Mouse (Mus musculus) layer of hippocampus, adult 18-20 months (tissue): ENCODE results near the gene Gpn3. TPM values are rescaled to one million over a fixed set of nuclear protein-coding genes. Genes with fewer than 3 reads are reported as not detected.

Experiments
- DNase-seq, 2 experiments: peaks; one replicate each; pipeline ENCODE4 v3.0.0; 2022; ENCODE audit warnings: low spot score in 2 of 2
- total RNA-seq, 2 experiments: library from RNA; stranded (reverse); gene quantifications; 2 replicates each; pipeline ENCODE4 v1.2.3; 2021

Gene Gpn3
- total RNA-seq, 2 experiments from 2014 or later, result 26.1 to 30.9 TPM

DNA sequence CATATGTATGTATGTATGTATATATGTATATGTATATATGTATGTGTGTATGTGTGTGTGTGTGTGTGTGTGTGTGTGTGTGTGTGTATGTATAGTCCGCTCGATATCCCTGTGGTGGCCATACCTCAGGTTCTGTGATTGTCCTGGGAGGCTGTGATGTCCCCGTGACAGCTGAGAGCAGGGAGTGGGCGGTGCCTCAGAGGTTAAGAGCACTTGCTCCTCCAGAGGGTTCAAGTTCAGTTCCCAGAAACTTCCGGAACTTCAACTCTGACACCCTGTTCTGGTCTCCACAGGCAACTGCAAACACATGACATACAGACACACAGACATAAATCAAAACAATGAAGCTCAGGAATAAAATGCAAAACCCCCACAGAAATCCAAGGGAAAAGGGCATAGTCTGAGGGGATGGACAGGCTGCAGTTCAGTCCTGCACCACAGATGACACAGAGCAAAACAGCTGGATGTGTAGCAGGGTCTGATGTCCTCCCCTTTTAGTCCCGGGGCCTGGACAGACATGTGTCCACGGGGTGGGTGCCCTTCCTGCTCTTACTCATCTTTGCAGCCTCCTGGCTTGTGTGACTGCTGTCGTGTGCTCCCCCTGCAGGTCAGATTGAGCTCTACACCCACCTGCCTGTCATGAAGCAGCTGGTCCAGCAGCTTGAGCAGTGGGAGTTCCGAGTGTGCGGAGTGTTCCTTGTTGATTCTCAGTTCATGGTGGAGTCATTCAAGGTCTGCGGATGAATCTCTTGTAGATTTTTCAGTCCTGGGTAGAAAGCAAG is 7.9 kb downstream of the Gpn3 start:
- peak; percentile 83 to 93 for DNase-seq

DNA sequence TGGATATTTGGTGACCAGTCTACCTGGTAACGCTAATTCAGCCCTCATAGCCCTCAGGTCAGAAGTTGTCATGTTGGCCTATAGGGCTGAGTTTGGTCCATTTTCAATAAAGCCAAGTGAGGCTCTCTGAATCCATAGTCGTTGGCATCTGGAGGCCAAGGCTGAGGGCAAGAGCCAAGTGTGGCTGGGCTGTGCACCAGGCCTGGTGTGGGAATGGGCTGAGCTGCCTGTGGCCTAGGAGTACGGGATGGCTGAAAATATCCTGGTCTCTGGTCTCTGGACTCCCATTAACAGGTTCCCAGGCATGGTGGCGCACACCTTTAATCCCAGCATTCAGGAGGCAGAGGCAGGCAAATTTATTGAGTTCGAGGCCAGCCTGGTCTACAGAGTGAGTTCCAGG is 18.3 kb downstream of the Gpn3 start:
- no peak for DNase-seq

DNA sequence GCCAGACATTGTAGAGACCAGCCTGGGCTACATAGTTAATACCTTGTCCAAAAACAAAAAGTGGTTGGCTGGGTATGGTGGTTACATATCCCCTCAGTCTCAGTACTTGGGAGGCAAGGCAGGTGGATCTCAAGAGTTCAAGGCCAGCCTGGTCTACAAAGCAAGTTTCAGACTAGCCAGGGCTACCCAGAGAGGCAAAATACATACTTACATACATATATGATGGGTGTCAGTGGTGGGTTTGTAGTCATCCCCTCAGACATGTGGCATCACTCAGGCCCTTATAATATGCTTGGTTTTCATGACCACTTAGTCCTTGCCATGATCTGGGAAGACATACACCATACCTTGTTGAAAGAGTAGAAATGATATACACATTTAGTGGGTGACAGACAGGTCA is 19.0 kb downstream of the Gpn3 start:
- DNase-seq, result no peak

DNA sequence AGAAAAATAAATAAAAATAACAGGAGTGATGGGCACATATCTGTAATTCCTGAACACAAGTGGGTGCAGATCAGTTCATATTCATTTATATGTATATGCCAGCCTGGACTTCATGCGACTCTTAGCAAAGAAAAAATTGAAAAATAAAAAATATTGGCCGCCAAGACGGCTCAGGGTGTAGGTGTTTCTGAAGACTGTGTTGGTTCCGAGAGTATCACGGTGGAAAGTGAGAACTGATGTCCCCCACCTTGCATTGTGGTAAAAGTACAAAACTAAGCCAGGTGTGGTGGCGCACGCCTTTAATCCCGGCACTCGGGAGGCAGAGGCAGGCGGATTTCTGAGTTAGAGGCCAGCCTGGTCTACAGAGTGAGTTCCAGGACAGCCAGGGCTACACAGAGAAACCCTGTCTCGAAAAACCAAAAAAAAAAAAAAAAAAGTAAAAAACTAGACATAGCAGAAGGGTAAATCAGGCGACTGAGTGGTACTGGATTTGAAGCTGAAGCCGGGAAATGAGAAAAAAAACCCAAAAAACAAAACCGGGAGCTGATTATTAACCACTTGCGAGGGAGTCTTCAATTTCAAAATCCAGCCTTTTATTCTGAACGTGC is 19.6 kb downstream of the Gpn3 start:
- DNase-seq, result no peak

DNA sequence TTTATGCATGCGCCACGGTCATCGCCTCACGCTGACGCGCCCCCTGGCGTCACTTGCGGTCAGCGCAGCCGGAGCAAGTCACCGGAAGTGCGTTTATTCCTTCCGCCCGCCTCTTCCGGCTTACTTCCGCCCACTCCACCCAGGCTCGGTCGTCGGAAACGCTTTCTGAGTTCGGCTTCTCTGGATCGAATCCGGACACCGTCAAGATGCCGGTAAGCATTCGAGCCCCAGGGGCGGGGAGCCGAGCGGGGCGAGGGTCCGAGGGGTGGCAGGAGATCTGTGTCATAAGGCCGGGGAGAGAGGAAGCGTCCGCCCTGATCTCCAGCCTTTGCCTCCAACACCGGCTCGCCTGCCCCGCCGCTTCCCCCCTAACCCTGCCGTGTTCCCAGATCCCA is 20.1 kb downstream of the Gpn3 start, which contains the start of gene Arpc3:
TSS of gene Arpc3 (plus strand) at position 93 of the 395 bp plus-strand sequence.
- DNase-seq, result peak; percentile 89 to 95

DNA sequence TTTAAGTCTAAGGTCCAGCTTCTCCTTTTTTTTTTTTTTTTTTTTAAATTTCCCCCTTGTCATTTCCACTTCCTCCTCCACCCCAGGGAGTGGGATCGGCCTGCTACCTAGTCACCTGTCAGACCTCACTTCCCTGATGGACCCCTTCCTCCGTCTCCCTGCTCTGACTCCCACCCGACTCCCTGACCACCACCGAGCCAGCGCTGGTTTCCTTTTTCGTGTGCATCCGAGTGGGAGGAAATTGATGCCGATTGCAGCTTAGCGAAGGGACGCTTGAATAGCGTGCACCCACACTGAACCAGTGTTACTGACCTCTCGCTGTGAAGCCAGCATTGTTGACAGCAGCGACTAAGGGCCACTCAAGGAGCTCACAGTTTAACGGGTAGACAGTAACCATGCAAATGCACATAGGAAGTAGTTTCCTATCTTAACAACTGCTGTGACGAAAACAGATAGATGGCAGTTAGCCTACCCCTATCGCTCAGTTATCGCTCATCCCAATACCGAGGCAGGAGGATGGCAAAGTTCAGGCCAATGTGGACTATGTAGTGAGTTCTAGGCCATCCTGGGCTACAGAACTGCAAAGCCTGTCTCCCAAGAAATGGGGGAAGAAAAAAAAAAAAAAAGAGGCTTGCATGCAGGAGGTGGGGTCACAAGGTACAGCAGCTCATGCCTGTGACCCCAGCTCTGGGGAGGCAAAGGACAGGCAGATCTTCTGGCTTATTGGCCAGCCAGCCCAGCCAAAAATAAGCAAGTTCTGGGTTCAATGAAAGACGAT is 20.7 kb downstream of the Gpn3 start:
- DNase-seq, result peak in 1 of 2 experiments; percentile 39

DNA sequence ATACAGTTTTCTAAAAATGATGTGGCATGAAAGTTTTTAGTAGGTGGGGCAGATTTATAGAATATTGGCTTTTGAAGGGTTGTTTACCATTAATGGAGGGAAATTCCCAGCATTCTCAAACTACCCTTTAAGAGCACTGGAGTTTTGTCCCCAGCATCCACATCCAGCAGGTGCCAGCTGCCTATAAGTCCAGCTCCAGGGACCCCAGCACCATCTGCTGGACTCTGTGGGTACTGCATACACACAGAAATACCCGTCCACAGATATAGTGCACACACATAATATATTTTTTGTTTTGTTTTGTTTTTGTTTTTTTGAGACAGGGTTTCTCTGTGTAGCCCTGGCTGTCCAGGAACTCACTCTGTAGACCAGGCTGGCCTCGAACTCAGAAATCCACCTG is 22.2 kb downstream of the Gpn3 start:
- peak; percentile 50 to 75 for DNase-seq

DNA sequence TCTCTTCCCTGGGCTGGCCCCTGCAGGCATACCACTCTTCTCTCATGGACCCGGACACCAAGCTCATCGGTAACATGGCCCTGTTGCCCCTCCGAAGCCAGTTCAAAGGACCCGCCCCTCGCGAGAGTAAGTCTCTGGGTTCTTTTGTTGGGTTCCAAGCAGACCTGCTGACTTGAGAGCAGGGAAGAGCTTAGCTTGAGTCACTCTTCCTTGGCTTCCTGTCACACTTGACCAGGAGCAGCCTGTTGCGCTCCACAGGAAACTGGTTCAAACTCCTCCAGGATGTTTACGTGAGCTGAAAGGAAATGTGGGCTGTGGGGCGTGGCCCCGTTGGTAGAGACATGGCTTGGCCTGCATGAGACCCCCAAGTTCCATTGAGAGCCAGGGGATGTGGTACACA is 25.1 kb downstream of the Gpn3 start:
- no peak for DNase-seq

DNA sequence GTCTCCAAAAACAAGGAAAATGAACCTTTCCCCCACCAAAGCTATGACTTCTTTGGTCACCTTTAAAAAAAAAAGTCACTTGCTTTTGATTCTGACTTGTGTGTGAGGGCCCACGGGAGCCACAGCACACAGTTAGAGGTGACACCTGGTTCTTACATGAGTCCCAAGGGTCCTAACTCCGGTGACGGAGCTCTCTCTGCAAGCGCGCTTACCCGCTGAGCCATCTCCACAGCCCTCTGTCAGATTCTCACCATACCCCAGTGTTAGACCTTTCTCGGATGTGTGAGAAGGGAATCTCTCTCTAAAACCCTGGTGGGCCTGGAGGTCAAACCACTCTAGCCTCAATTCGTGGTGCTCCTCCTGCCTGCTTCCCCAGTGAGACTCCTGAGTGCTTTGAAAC is 25.8 kb downstream of the Gpn3 start:
- no peak for DNase-seq

DNA sequence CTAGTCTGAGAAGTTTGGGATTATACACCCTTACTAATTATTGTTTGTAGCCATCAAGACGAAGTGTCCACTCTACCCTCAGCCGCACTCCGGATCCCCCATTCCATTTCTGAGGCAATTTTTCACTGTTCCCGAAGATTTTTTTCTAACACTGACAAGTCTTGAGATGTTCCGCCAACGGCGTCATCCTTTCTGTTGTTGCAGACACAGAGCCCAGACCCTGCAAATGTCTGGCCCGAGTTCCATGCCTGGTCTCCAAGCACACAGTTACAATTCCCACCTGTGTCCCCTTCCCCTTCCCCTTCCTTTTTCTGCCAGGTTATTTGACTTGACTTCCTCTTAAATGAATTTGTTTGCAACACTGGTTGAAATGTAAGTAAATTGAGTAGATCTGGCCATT is 28.2 kb downstream of the Gpn3 start:
- DNase-seq, result no peak

DNA sequence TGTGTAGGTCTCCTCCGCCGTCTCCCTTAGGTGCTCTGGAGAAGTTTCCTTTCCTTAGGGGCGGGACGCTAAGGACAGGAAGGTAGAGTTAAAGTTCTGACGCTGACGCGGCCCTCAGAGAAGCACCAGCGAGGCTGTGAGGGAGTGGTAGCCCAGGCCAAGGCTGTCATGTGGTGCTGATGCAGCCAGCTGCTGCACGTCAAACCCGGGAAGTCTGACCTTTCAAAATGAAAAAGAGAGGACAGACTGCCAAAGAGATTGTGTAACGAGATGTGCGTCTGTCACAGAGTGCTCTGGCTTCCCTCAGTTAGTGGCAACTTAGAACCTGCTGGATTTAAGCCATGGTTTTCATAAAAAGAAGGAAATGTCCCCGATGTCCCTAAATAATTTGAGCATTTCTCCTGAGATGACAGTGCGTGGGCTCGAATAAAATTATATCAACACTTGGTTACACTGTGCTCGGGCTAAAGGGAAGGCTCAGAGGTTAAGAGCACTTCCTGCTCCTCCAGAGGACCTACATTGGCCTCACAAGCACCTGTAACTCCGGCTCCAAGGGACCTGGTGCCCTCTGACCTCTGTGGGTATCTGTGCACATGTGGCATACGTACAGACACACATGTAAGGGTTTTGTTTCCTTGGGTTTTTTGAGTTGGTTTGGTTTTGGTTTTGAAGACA is 29.1 kb downstream of the Gpn3 start:
- DNase-seq, result peak; percentile 54 to 78

DNA sequence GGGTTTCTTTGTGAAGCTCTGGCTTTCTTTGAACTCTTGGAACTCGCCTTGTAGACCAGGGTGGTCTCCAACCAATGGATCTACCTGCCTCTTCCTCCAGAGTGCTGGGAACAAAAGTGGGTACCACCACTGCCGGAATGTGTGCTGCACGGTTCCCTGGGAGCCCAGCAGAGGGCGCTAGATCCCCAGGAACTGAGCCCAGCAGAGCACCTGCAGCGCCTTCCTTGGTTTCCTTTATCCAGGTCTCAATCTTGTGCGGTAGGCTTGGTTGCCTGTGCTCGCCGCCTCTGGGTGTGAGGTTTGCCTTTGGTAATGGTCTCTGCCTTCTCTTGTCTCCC is 29.6 kb downstream of the Gpn3 start:
- peak; percentile 56 to 79 for DNase-seq

DNA sequence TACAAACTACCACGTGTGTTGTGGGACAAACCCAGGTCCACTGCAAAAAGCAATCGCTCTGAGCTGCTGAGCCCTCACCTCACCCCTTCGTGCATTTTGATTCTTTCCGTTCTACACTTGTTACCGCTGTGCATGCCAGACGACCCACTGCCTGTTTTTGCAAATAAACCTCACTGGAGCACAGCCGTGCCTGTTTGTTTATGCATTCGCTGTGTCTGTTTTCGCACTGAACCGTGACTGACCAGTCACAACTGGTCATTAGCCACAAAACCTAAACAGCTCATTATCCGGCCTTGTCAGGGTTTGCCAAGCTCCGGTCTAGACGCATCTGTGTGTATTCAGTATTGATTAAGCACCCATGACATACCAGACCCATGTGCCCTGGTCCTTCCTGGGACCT is 30.5 kb downstream of the Gpn3 start:
- no peak for DNase-seq

DNA sequence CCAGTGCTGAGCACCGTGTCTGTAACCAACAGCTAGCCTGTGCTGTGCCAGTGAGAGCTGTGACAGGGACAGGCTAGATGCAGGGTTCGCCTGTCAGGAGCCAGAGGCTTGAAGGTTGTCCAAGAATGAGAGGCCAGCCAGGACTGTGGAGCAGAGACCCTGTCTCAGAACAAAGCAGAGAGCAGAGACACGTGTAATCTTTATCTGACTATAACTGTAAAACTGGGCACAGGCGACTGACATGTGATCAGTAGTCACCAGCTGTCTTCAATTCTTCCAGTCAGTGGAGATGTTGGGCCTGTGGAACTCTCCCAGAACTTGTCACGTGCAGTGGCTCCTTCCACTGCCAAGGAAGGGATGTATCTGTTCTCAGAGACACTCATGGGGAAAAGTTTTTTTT is 31.1 kb downstream of the Gpn3 start:
- DNase-seq, result peak; percentile 58 to 64

DNA sequence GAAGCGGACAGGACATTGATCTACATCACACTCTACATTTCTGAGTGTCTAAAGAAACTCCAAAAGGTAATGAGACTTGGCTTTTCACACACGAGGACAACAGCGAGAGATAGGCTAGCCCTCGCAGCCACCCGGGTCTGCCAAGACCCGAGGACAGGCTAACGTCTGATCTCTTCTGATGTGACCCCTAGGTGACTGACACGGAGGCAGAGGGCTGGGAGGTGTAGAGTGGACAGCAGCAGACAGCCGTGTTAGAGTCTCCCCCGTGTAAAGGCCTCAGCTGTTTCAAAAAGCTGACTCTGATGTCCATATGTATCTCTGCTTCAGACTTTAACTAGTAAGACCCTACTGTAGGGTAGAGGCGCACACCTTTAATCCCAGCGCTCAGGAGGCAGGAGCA is 31.7 kb downstream of the Gpn3 start:
- DNase-seq, result no peak

DNA sequence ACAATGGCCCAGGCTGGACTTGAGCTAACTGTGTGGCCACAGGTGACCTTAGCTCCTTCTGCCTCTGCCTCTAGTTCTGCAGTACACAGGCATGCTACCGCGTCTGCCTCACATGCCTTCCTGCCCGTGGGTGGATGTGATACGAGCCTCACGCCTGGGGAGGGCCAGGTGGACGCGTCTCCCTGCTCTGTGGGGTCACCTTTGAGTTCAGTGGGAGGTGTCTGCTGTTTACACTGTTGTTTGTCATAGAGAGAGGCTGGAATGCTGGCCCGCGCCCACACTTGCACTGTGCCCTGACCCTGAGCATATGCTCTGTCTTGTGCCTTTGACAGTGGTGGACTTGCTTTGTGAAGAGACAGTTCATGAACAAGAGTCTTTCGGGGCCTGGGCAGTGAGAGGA is 33.9 kb downstream of the Gpn3 start:
- no peak for DNase-seq

DNA sequence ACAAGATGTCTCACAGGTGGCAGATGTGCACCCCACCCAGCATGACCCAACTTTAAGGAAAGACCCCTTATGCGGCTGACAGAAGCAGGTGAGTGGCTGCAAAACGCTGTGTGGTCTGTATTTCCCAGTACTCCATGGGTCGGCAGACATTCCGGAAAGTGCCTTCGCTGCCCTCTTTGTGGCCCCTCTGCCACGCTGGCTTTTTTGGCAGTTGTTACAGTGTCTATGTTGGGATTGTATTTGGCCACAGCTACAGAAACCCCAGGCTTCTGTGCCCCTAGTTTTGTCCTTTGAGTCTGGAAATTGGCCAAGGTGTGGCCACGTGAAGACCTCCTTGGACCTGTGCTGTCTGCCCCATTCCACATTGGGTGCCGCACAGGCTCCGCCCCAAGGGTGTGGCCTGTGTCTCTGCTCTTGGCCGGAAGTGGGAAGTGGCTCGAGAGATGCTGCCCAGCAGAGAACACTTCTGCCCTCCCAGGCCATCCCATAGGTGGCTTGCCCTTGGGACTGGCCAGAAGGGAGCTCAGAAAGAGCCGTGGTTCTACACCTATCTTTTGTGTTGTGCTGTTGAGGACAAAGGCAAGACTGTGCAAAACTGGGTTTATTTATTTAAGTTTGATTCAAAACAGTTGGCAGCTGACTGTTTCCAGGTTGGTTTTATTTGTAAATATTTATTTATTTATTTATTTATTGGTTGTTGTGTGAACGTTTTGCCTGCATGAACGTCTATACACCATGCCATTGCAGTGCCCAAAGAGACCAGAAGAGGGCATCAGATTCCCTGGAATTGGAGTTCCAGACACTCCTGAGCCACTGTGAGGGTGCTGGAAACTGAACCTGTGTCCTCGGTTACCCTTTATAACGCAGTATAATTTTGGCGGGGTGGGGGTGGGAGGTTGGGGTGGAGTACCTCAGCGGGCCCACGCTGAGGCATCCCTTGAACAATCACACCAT is 38.3 kb downstream of the Gpn3 start:
- DNase-seq, result no peak

DNA sequence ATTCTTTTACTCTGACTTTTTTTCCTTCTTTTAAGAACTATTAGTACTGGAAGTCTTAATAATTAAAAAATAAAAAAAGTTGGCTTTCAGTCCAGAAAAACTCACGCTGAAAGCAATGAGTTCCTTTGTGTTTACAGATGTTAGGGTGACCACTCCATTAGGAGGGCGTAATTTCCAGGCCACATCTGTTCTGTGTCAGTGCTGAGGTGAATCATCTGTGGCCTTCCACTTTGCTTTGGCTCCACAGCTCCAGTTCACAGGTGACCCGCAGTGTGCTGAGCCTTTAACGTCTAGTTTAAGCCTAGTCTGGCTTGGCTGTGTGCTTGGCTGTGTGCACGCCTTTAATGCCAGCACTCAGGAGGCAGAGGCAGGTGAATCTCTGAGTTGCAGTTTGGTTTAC is 40.2 kb downstream of the Gpn3 start:
- DNase-seq, result no peak

DNA sequence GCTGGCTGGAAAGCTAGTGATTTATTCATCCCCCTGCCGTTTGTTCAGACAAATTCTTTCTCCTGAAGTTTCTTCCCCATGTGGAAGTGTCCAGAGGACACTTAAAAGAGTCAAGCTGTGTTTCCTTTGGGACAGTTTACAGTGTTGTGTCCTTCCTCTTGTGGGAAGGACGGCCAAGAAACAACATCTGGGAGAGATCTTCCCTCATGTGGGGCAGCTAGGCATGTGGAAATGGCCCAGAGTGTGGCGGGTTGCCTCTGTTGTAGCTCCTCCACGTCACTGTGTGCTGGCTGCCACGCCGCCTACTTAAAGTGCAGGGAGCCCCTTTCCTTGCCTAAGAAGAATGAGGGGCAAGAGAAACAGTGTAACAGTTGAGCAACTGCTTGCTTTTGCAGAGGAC is 41.1 kb downstream of the Gpn3 start:
- no peak for DNase-seq

DNA sequence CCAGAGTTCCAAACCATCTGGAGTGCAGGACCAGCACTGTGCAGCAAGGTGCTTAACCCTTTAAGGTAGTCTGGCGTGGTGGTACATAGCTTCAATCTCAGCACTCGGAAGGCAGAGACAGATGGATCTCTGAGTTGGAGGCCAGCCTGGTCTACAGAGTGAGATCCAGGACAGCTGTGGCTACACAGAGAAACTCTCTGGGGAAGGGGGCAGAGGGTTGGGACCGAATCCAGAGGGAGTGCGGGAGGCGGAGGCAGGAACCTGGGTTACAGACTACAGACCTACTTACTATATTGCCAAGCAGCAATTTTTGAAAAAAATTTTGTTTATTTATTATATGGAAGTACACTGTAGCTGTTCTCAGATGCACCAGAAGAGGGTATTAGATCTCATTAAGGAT is 42.7 kb downstream of the Gpn3 start:
- DNase-seq, result no peak

DNA sequence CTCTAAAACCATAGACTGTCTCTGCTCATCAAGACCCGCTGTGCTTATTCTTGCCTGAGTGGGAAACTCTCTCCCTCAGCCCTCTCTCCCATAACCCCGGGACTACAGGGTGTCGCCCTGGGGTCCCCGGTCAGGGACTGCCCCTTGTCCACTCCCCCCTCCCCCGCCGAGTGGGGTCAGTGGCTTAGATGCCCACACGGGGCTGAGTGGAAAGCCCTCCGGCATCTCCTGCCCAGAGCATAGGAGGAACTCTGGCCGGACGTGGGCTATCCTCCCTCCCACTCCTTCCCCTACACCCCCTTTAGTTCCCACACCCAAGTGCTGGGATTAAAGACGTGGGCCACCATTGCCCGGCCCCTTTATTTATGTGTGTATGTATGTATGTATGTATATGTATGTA is 43.8 kb downstream of the Gpn3 start:
- no peak for DNase-seq
